Comparison of ENCODE assay signal across 14 mouse cellular contexts in genomic region chr6:100203492-100203891, GRCm38 (mm10).
DNase-seq lines count a peak whose midpoint lies in the region; ATAC-seq lines count a peak whose summit lies in the region.
"Had no signal": no experiment of that assay in that cellular context is flagged by ENCODE, and none has a peak within 500 bp of the region (broad histone marks: within the 10 kb centered on the region; RNA-seq: fewer than 3 reads in every experiment).

No protein-coding gene starts in this region.

- peak; percentile 65 for DNase-seq in embryo, embryonic 10 days (ENCODE audit: low spot score)
- DNase-seq in embryo, embryonic 9.5 days (ENCODE audit: extremely low spot score), result no peak
- DNase-seq in ZHBTc4 (ENCODE audit: low read depth, low spot score), result peak; percentile 95
- no peak for DNase-seq in limb, embryonic 10.5 days (ENCODE audit: low spot score)
- DNase-seq in kidney, postnatal 10 days, result no peak
- no peak for DNase-seq in ovary, postnatal 14 days (ENCODE audit: low spot score)
- DNase-seq: cerebellum, postnatal 14 days; midbrain, embryonic 14.5 days; right cerebral cortex, postnatal 25 days had no signal

- H3K4me1 ChIP-seq in liver, embryonic 16.5 days (ENCODE audit: control insufficient read depth, low read depth, low read length), result no peaks in the 10 kb centered on the region; the same call in 1 of the 2 replicates
- H3K4me1 ChIP-seq in liver, embryonic 12.5 days, result peaks cover 10% of the 10 kb centered on the region
- H3K4me1 ChIP-seq in limb, embryonic 10.5 days, result peaks cover 32% of the 10 kb centered on the region

- H3K27me3 ChIP-seq in liver, embryonic 16.5 days (ENCODE audit: control insufficient read depth, insufficient read depth, low read depth, low read length), result no peaks in the 10 kb centered on the region
- H3K27me3 ChIP-seq in liver, embryonic 12.5 days (replicated peaks), result peaks cover 50% of the 10 kb centered on the region
- peaks cover 76% of the 10 kb centered on the region for H3K27me3 ChIP-seq in limb, embryonic 10.5 days (ENCODE audit: low read depth, poor library complexity, severe bottlenecking)

- WGBS in liver, embryonic 16.5 days (ENCODE audit: insufficient replicate concordance), result 40% methylated on average over 3 of the region's 3 CpGs
- WGBS in liver, embryonic 12.5 days (ENCODE audit: insufficient replicate concordance), result 38% methylated on average over 3 of the region's 3 CpGs
- 48% methylated on average over 3 of the region's 3 CpGs for WGBS in limb, embryonic 10.5 days

- no peaks in the 10 kb centered on the region for H3K9me3 ChIP-seq in liver, embryonic 16.5 days (replicated peaks; ENCODE audit: control insufficient read depth, low read length)
- no peaks in the 10 kb centered on the region for H3K9me3 ChIP-seq in liver, embryonic 12.5 days (replicated peaks)
- H3K9me3 ChIP-seq in limb, embryonic 10.5 days (replicated peaks), result no peaks in the 10 kb centered on the region
- H3K9me3 ChIP-seq: embryonic facial prominence, embryonic 15.5 days had no signal

- no peak overlapping the region for H3K4me3 ChIP-seq in liver, embryonic 16.5 days (ENCODE audit: low read depth, low read length)
- H3K4me3 ChIP-seq in liver, embryonic 12.5 days, result no peak overlapping the region
- H3K4me3 ChIP-seq in limb, embryonic 10.5 days, result no peak overlapping the region
- H3K4me3 ChIP-seq: embryonic facial prominence, embryonic 15.5 days; layer of hippocampus, adult 2 months had no signal

- 0 out of 2 replicates have a peak, but pooled peaks have one; percentile 27 for ATAC-seq in liver, embryonic 16.5 days (ENCODE audit: low read depth)
- ATAC-seq in liver, embryonic 12.5 days, result no peak
- ATAC-seq: forebrain, embryonic 14.5 days had no signal

- H3K36me3 ChIP-seq in liver, embryonic 16.5 days (ENCODE audit: control insufficient read depth, insufficient read depth), result no peaks in the 10 kb centered on the region
- no peaks in the 10 kb centered on the region for H3K36me3 ChIP-seq in liver, embryonic 12.5 days
- H3K36me3 ChIP-seq in limb, embryonic 10.5 days, result no peaks in the 10 kb centered on the region
- H3K36me3 ChIP-seq: embryonic facial prominence, embryonic 15.5 days had no signal

- H3K4me2 ChIP-seq in liver, embryonic 16.5 days (ENCODE audit: low read depth, low read length), result no peak overlapping the region
- H3K4me2 ChIP-seq in liver, embryonic 12.5 days, result no peak overlapping the region
- H3K4me2 ChIP-seq: embryonic facial prominence, embryonic 15.5 days had no signal

- H3K27ac ChIP-seq in liver, embryonic 16.5 days (ENCODE audit: low read length), result no peak overlapping the region
- H3K27ac ChIP-seq in liver, embryonic 12.5 days, result no peak overlapping the region
- H3K27ac ChIP-seq in limb, embryonic 10.5 days, result peak overlapping the region; percentile 12; the same call in 1 of the 2 replicates
- H3K27ac ChIP-seq: embryonic facial prominence, embryonic 15.5 days; layer of hippocampus, adult 2 months had no signal

- no peak overlapping the region for H3K9ac ChIP-seq in liver, embryonic 16.5 days (ENCODE audit: low read depth, low read length)
- no peak overlapping the region for H3K9ac ChIP-seq in liver, embryonic 12.5 days
- H3K9ac ChIP-seq: embryonic facial prominence, embryonic 15.5 days had no signal

Comparison
In these comparisons a context has a peak if more than half of its experiments do, and no peak if none do; other contexts are left out.
1. DNase-seq: peak in embryo, embryonic 10 days (single experiment) and ZHBTc4 (single experiment); none in embryo, embryonic 9.5 days (single experiment), limb, embryonic 10.5 days (single experiment), kidney, postnatal 10 days (single experiment) and ovary, postnatal 14 days (single experiment).